Mouse (Mus musculus) hindbrain, embryonic 14.5 days (tissue): ENCODE measurements around the gene Cyp4f14. TPM values are rescaled to one million over a fixed set of nuclear protein-coding genes. Genes with fewer than 3 reads are reported as not detected.

ENCODE experiments used
- ATAC-seq: fragments of 200-750 bp; cut with Nextera tagmentation; 2 replicates; pipeline ENCODE4 v1.8.0; 2017; ENCODE audit warnings: moderate number of reproducible peaks, mild to moderate bottlenecking, moderate TSS enrichment, moderate library complexity; ENCODE audit not compliant: low FRiP score
- DNase-seq: peaks from one replicate; pipeline ENCODE4 v3.0.0-alpha.2; 2015; ENCODE audit warnings: low spot score
- H3K27ac ChIP-seq: fragments of 300-500 bp; sonication (generic); 2 replicates; pipeline ENCODE4 v1.5.1; 2014; ENCODE audit warnings: mild to moderate bottlenecking, moderate library complexity
- H3K27me3 ChIP-seq: fragments of 300-500 bp; sonication (generic); 2 replicates; pipeline ENCODE4 v1.6.1; 2014; ENCODE audit warnings: mild to moderate bottlenecking, low read length, mixed read lengths; ENCODE audit not compliant: control insufficient read depth, insufficient read depth
- H3K36me3 ChIP-seq: fragments of 300-500 bp; sonication (generic); replicated peaks from 2 replicates; pipeline ENCODE4 v1.6.1; 2014; ENCODE audit not compliant: control insufficient read depth, insufficient read depth
- H3K4me1 ChIP-seq: fragments of 300-500 bp; sonication (generic); replicated peaks from 2 replicates; pipeline ENCODE4 v1.6.1; 2014; ENCODE audit warnings: antibody characterized with exemption, low read length, mixed read lengths; ENCODE audit not compliant: control insufficient read depth, insufficient read depth
- H3K4me2 ChIP-seq: fragments of 300-500 bp; sonication (generic); replicated peaks from 2 replicates; pipeline ENCODE4 v1.6.1; 2014; ENCODE audit warnings: mild to moderate bottlenecking, moderate library complexity
- H3K4me3 ChIP-seq: fragments of 300-500 bp; sonication (generic); replicated peaks from 2 replicates; pipeline ENCODE4 v1.5.1; 2014; ENCODE audit warnings: mild to moderate bottlenecking, low read length
- H3K9ac ChIP-seq: fragments of 300-500 bp; sonication (generic); 2 replicates; pipeline ENCODE4 v1.6.1; 2014
- H3K9me3 ChIP-seq: fragments of 300-500 bp; sonication (generic); 2 replicates; pipeline ENCODE4 v1.6.1; 2016; ENCODE audit warnings: low read length; ENCODE audit not compliant: control insufficient read depth
- WGBS: fragments of 180-500 bp; shearing (Covaris S2); extraction: QIAGEN DNeasy Blood & Tissue Kit; methylation state at CpG from one replicate; pipeline ENCODE4 v1.1.7; 2014; 5-methylcytosine and 5-hydroxymethylcytosine counted together
- polyA plus RNA-seq: library from polyadenylated mRNA; unstranded; fragments of >200 nt; fragmentation: Nextera tagmentation; extraction: Ambion mirVana; gene quantifications from 2 replicates; pipeline ENCODE4 v1.2.1, GENCODE M21; 2014

Cyp4f14 gene
- polyA plus RNA-seq: 0.10 TPM in 1 of 2 replicates, not detected in the other

DNA sequence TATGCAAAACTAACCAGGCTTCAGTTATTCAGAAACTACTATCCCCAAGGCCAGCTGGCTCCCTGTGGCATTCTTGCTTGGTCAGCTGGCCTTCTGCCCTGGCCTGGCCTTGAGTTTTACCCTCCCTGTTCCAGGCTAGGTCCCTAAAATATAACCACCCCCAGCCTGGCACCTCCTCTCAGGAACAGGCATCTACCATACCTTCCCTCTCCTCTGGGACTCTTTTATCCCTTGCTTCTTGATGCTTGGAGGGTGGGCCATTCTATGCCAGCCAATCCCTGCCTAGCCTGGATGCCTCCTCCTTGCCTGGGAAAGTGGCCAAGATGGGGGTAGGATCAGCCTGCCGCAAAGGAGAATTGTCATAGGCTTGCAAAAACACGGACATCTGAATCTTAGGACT lies at the start of gene Cyp4f14:
Gene Cyp4f14 (minus strand): TSS at position 212 of the 400 bp plus-strand sequence.
- Histone ChIP-seq H3K9me3 (peaks cover 14% of the 10 kb centered on the region; the same call in 1 of the 2 replicates), H3K9ac (no peak within 1 kb of the TSS), H3K27ac (no peak within 1 kb of the TSS), H3K36me3 (no peaks in the 10 kb centered on the region), H3K27me3 (no peaks in the 10 kb centered on the region), H3K4me1 (no peaks in the 10 kb centered on the region), H3K4me2 (no peak within 1 kb of the TSS), H3K4me3 (no peak within 1 kb of the TSS)
- DNase-seq: no peak
- no peak for ATAC-seq
- WGBS: 59% methylated on average over 2 of the region's 2 CpGs

DNA sequence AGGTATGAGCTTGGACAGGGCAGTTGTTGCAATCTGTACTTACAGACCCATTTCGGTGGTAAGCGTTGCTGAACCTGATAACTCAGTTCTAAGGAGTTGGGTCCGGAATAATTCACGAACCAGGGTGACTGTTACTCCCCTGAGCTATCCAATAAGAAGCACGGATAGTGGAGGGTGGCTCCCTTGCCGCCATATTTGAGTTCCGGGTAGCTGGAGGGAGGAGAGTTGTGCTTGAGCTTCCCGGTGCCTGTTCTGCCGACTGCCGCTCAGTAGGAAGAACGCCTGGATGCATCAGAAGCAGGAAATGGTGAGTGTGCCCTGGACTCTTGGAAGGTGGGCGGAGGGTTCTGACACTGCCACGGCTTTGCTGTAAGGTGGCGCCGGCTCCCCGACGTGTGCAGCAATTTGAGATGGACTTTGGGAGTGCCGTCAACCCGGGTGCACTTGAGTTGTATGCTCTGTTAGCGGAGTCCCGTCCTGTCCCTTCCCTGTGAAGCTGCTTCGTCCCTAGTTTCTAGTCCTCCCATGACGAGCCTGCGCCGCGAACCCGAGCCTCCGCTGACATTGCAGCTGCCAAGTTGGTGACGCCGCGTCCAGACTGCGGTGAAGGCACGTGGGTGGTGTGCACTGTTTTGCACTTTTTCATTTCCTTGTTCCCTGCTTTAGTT lies 48.6 kb upstream of the Cyp4f14 start, which contains the start of gene Zfp472:
Gene Zfp472 (plus strand): TSS at position 192 of the 668 bp plus-strand sequence.
- Histone ChIP-seq H3K4me2 (peak within 1 kb of the TSS; percentile 76), H3K36me3 (no peaks in the 10 kb centered on the region), H3K9me3 (no peaks in the 10 kb centered on the region), H3K27me3 (no peaks in the 10 kb centered on the region), H3K4me3 (peak within 1 kb of the TSS; percentile 85), H3K9ac (peak within 1 kb of the TSS; percentile 70), H3K4me1 (peaks cover 14% of the 10 kb centered on the region), H3K27ac (peak within 1 kb of the TSS; percentile 80)
- DNase-seq: peak; percentile 95
- peak; percentile 99 for ATAC-seq
- under 1% methylated on average over 33 of the region's 33 CpGs for WGBS

DNA sequence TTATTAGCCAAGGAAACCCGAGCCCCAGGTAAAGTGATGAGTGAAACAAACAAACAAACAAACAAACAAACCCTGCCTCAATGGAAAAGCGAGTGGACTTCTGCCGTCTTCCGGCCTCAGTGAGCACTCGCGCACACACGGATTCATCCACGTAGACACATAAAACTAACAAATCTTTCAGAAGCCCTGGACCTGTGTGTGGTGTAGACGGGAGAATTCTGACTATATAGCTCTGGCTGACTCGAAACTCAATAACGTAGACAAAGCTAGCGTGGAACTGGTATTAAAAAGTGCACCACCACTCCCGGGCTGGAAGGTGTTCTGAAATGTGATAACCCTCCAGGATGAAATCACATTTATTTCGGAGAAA lies 48.1 kb upstream of the Cyp4f14 start:
- Histone ChIP-seq H3K9ac (peak overlapping the region; percentile 70), H3K27ac (0 out of 2 replicates have a peak overlapping the region, but pooled peaks have one; percentile 14), H3K4me1 (peaks cover 14% of the 10 kb centered on the region), H3K36me3 (no peaks in the 10 kb centered on the region), H3K27me3 (no peaks in the 10 kb centered on the region), H3K9me3 (no peaks in the 10 kb centered on the region), H3K4me2 (peak overlapping the region; percentile 76), H3K4me3 (peak overlapping the region; percentile 85)
- ATAC-seq (peak; percentile 67), DNase-seq (no peak)
- 1% methylated on average over 14 of the region's 14 CpGs for WGBS

DNA sequence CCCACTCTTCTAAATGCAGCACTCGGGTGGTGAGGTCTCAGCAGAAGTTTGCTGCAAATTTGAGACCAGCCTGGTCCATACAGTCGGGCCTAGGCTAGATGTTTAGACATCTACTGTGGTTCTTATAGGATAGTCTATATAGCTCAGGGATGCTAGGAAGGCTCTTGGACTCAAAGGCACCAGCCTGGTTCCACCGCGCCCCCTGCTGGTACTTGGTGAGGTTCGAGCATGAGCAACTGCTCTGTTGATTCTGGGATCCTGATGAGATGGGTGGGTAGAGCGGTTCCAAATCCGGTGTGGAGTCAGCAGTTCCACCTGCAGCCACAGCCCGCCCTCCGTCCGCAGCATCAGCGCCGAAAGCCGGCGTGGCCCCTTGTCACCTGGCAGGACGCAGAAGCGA lies 34.3 kb upstream of the Cyp4f14 start:
- peak; percentile 67 for DNase-seq
- ATAC-seq: no peak
- Histone ChIP-seq H3K4me3 (no peak overlapping the region), H3K9ac (no peak overlapping the region), H3K27ac (no peak overlapping the region), H3K4me1 (peaks cover 4% of the 10 kb centered on the region; the same call in 1 of the 2 replicates), H3K9me3 (no peaks in the 10 kb centered on the region), H3K27me3 (no peaks in the 10 kb centered on the region), H3K4me2 (no peak overlapping the region), H3K36me3 (no peaks in the 10 kb centered on the region)
- WGBS: 35% methylated on average over 16 of the region's 16 CpGs

DNA sequence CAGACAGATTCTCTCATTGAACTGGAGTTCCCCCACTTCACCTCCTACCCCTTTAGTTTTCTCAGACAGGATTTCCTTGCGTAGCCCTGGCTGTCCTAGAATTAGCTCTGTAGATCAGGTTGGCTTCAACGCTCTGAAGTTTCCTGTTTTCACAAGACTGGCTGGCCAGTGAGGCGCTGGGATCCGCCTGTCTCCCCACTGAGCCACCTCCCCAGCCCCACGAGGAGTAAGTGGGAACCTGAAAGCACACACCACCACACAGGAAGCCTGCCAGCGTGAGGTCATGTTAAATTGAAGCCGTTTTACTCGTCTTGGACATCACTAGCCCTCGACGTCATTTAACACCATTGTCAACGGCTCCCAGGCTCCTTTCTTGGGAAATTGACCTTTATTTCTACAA lies 33.9 kb upstream of the Cyp4f14 start:
- no peak for ATAC-seq
- no peak overlapping the region for H3K4me3 ChIP-seq

DNA sequence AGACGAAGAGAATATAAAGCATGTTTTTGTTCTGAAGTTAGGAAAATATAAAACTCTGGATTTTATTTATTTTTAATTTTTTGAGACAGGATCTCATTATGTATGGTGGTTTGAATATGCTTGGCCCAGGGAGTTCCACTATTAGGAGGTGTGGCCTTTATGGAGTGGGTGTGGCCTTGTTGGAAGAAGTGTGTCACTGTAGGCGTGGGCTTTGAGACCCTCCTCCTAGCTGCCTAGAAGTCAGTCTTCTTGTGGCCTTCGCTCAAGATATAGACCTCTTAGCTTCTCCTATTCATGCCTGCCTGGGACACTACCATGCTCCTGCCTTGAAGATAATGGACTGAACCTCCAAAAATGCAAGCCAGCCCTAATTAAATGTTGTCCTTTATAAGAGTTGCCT lies 33.0 kb upstream of the Cyp4f14 start:
- no peak overlapping the region for H3K9ac ChIP-seq
- 90% methylated on average over 3 of the region's 3 CpGs for WGBS
- no peaks in the 10 kb centered on the region for H3K27me3 ChIP-seq
- peaks cover 5% of the 10 kb centered on the region; the same call in 1 of the 2 replicates for H3K4me1 ChIP-seq
- no peak overlapping the region for H3K4me3 ChIP-seq
- no peak for ATAC-seq
- no peak for DNase-seq
- H3K9me3 ChIP-seq: no peaks in the 10 kb centered on the region
- no peak overlapping the region for H3K4me2 ChIP-seq
- no peaks in the 10 kb centered on the region for H3K36me3 ChIP-seq
- H3K27ac ChIP-seq: no peak overlapping the region

More for the DNA sequence above, 33.9 kb upstream of the Cyp4f14 start:
- Histone ChIP-seq H3K27me3 (no peaks in the 10 kb centered on the region), H3K36me3 (no peaks in the 10 kb centered on the region), H3K4me1 (peaks cover 5% of the 10 kb centered on the region; the same call in 1 of the 2 replicates), H3K27ac (no peak overlapping the region), H3K9ac (no peak overlapping the region), H3K4me2 (no peak overlapping the region), H3K9me3 (no peaks in the 10 kb centered on the region)
- WGBS: 83% methylated on average over 11 of the region's 11 CpGs
- DNase-seq: no peak

DNA sequence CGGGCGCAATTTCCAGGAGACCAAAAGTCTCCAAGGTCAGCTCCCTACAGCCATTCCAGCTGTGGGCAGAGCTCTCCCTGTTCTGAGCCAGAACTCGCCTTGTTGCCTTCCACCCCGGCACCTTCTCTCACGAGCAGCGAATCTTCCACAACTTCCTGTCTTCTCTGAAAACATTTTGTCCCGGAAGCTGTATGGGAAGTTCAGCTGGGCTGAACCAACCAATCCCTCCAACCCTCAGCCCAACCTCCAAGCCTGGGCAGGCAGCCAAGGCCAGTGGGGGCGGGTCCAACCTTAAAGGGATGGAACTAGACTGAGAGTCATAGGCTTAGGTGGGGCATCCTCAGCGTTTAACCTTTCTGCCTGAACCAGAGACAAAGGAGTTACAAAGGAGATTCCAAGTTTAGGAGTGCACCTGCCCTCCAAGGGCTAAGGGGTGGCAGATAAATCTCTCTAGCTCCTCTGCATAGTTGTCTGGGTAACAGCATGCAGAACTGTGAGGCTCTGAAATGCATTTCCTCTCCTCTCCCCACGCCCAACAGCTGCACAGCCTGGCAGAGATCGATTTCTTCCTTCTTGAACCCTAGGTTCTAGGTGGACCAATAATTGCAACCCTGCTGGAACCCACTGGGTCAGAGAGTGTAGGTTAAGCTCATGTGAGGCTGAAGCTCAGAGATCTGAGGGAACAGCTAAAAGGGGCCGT lies 30.2 kb upstream of the Cyp4f14 start, which contains the start of gene Cyp4f13:
Gene Cyp4f13 (minus strand): TSS at position 188 of the 700 bp plus-strand sequence.
- no peaks in the 10 kb centered on the region for H3K9me3 ChIP-seq
- WGBS: 43% methylated on average over 12 of the region's 12 CpGs
- H3K4me1 ChIP-seq: peaks cover 5% of the 10 kb centered on the region; the same call in 1 of the 2 replicates
- H3K27me3 ChIP-seq: no peaks in the 10 kb centered on the region
- H3K9ac ChIP-seq: peak within 1 kb of the TSS; percentile 51
- H3K4me3 ChIP-seq: peak within 1 kb of the TSS; percentile 43
- H3K36me3 ChIP-seq: no peaks in the 10 kb centered on the region
- peak within 1 kb of the TSS; percentile 67 for H3K4me2 ChIP-seq
- DNase-seq (peak; percentile 87), ATAC-seq (peak; percentile 94)
- 0 out of 2 replicates have a peak within 1 kb of the TSS, but pooled peaks have one; percentile 32 for H3K27ac ChIP-seq

DNA sequence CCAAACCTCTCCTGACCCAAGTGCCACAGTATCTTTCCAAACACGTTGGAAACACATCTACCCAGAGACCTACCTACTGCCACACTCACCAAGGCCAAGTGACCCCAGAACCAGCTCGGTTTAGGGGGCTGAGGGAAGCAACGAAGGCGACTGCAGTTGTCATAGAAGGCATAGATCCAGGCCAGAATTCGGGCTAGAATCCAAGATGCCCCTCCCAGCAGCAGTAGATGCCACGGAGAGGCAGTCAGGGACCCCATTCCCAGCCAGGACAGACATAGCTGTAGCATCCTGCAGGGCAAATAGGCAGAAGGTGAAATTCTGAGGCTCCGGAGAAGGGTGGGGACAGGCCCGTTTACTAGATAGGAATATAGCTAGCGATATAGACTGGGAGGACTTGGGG lies 29.6 kb upstream of the Cyp4f14 start:
- H3K4me3 ChIP-seq: peak overlapping the region; percentile 43
- no peak for DNase-seq
- WGBS: 64% methylated on average over 9 of the region's 9 CpGs
- H3K9ac ChIP-seq: peak overlapping the region; percentile 51
- H3K4me1 ChIP-seq: peaks cover 5% of the 10 kb centered on the region; the same call in 1 of the 2 replicates
- ATAC-seq: no peak
- no peaks in the 10 kb centered on the region for H3K9me3 ChIP-seq
- H3K27me3 ChIP-seq: no peaks in the 10 kb centered on the region
- H3K4me2 ChIP-seq: peak overlapping the region; percentile 67
- 0 out of 2 replicates have a peak overlapping the region, but pooled peaks have one; percentile 32 for H3K27ac ChIP-seq
- no peaks in the 10 kb centered on the region for H3K36me3 ChIP-seq

DNA sequence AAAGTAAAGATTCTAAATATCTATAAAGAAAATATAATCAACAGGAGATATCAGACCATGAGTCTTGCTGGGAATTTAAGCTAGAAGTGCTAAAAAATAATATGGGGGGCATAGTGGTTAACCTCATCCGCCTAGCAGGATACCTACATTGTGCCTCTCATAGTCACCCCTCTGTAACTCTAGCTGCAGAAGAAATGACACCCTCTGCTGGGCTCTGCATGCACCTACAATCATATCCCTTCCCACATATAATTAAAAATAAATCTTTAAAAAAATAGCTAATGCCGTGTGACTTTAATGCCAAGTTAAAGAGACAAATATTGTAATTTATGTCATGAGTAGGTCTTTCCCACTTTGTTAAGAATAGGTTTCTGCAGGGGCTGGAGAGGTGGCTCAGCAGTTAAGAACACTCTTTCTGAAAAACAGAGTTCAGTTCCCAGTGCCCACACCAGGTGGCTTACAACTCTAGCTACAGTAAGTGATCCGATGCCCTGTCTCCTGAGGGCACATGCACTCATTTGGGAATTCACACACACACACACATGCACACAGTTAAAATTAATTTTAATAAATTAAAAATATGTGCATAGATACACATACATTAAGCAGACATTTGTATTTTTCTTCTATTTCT lies 27.4 kb upstream of the Cyp4f14 start:
- Histone ChIP-seq H3K4me1 (peaks cover 5% of the 10 kb centered on the region; the same call in 1 of the 2 replicates), H3K9ac (no peak overlapping the region), H3K4me3 (no peak overlapping the region), H3K27me3 (no peaks in the 10 kb centered on the region), H3K9me3 (no peaks in the 10 kb centered on the region), H3K4me2 (no peak overlapping the region), H3K36me3 (no peaks in the 10 kb centered on the region), H3K27ac (no peak overlapping the region)
- ATAC-seq (no peak), DNase-seq (no peak)
- WGBS: 65% methylated on average over 3 of the region's 3 CpGs
